Mouse (Mus musculus) heart, embryonic 14.5 days (tissue): ENCODE data around the gene Plxnb1. TPM values are rescaled to one million over a fixed set of nuclear protein-coding genes. Genes with fewer than 3 reads are reported as not detected.

Source experiments
- ATAC-seq: fragments of 200-750 bp; cut with Nextera tagmentation; 2 replicates; pipeline ENCODE4 v1.8.0; 2017; ENCODE audit warnings: low read depth, moderate TSS enrichment; ENCODE audit not compliant: insufficient number of reproducible peaks, insufficient read depth, low FRiP score
- H3K27ac ChIP-seq, 2 experiments: fragments of 200-500 bp in 1 of 2; fragments of 300-500 bp in 1 of 2; sonication (generic) in 1 of 2; replicated peaks in 1 of 2; 2 replicates each; pipeline ENCODE4 v1.5.1; 2012 to 2014; ENCODE audit warnings: low read depth in 2 of 2, low read length in 2 of 2, control low read depth in 1 of 2, mild to moderate bottlenecking in 1 of 2, mixed read lengths in 1 of 2; ENCODE audit not compliant: control insufficient read depth in 1 of 2, insufficient read depth in 1 of 2
- H3K27me3 ChIP-seq: fragments of 300-500 bp; sonication (generic); 2 replicates; pipeline ENCODE4 v1.6.1; 2014; ENCODE audit warnings: mild to moderate bottlenecking, low read length, control low read depth; ENCODE audit not compliant: control insufficient read depth, insufficient read depth
- H3K36me3 ChIP-seq: fragments of 300-500 bp; sonication (generic); 2 replicates; pipeline ENCODE4 v1.6.1; 2014; ENCODE audit warnings: mild to moderate bottlenecking, control low read depth, low read length, mixed read lengths; ENCODE audit not compliant: control insufficient read depth, insufficient read depth
- H3K4me1 ChIP-seq, 2 experiments: fragments of 200-500 bp in 1 of 2; fragments of 300-500 bp in 1 of 2; sonication (generic) in 1 of 2; 2 replicates each; pipeline ENCODE4 v1.6.1; 2012 to 2014; ENCODE audit warnings: low read length in 2 of 2, control low read depth in 1 of 2, mixed read lengths in 1 of 2; ENCODE audit not compliant: control insufficient read depth in 2 of 2, insufficient read depth in 2 of 2
- H3K4me2 ChIP-seq: fragments of 300-500 bp; sonication (generic); 2 replicates; pipeline ENCODE4 v1.6.1; 2014; ENCODE audit warnings: mild to moderate bottlenecking, low read length
- H3K4me3 ChIP-seq, 2 experiments: fragments of 200-500 bp in 1 of 2; fragments of 300-500 bp in 1 of 2; sonication (generic) in 1 of 2; 2 replicates each; pipeline ENCODE4 v1.5.1; 2012 to 2014; ENCODE audit warnings: low read length in 2 of 2, mild to moderate bottlenecking in 2 of 2, control low read depth in 1 of 2, low read depth in 1 of 2, moderate library complexity in 1 of 2; ENCODE audit not compliant: control insufficient read depth in 1 of 2, insufficient read depth in 1 of 2
- H3K9ac ChIP-seq: fragments of 300-500 bp; sonication (generic); 2 replicates; pipeline ENCODE4 v1.6.1; 2014; ENCODE audit warnings: mild to moderate bottlenecking, low read length
- H3K9me3 ChIP-seq: fragments of 300-500 bp; sonication (generic); 2 replicates; pipeline ENCODE4 v1.6.1; 2016; ENCODE audit warnings: low read length, control low read depth; ENCODE audit not compliant: control insufficient read depth
- WGBS: fragments of 180-500 bp; shearing (Covaris S2); extraction: QIAGEN DNeasy Blood & Tissue Kit; methylation state at CpG from one replicate; pipeline ENCODE4 v1.1.7; 2014; 5-methylcytosine and 5-hydroxymethylcytosine counted together
- polyA plus RNA-seq: library from polyadenylated mRNA; unstranded; fragments of >200 nt; fragmentation: Nextera tagmentation; extraction: Ambion mirVana; gene quantifications from 2 replicates; pipeline ENCODE4 v1.2.1, GENCODE M21; 2014

The Plxnb1 gene
- polyA plus RNA-seq, 1 experiment from 2014 or later, result 5.7 TPM

DNA sequence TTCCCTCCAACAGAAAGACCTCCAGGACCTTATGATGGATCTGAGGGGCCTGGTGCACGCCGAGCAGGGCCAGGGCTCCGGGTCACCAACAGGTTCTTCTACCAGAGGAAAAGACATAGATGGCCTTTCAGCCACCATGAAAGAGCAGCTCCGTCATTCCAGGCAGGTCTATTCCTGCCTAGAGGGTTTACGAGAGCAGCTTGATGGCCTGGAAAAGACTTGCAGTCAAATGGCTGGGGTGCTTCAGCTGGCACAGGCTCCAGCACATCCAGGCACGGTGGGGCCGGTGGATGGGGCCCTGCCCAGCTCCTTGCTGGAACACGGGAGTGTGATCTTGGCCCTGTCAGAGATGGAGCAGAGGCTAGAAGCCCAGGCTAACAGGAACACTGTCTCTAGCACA is 3.4 kb upstream of the Plxnb1 start:
- WGBS, result 90% methylated on average over 8 of the region's 8 CpGs
- H3K27me3 ChIP-seq, result no peaks in the 10 kb centered on the region
- H3K9me3 ChIP-seq, result no peaks in the 10 kb centered on the region
- H3K4me3 ChIP-seq, result no peak overlapping the region
- peaks cover 25 to 32% of the 10 kb centered on the region in 2 experiments for H3K4me1 ChIP-seq
- peaks cover 36% of the 10 kb centered on the region for H3K36me3 ChIP-seq
- H3K27ac ChIP-seq, result no peak overlapping the region
- H3K4me2 ChIP-seq, result no peak overlapping the region
- no peak overlapping the region for H3K9ac ChIP-seq
- ATAC-seq, result no peak

DNA sequence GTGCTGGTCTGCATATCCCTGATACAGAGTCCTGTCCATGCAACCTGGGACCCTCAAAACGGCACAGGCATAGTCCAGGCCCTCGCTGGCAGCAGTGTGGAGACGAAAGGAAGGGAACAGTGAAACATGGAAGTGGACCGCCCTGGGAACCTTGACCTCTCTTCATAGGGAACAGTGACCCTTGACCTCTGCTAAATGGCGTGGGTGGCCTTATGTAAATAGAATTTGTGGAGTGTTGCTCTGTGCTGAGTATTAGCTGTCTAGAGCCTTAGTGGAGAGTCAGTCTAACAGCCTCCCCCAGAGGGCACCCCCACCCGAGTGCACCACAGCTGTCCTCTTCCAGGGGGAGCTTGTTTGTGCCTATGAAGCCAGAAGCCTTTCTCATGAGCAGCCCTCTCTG is 2.4 kb upstream of the Plxnb1 start:
- 68% methylated on average over 6 of the region's 6 CpGs for WGBS
- H3K27me3 ChIP-seq, result no peaks in the 10 kb centered on the region
- no peak for ATAC-seq

DNA sequence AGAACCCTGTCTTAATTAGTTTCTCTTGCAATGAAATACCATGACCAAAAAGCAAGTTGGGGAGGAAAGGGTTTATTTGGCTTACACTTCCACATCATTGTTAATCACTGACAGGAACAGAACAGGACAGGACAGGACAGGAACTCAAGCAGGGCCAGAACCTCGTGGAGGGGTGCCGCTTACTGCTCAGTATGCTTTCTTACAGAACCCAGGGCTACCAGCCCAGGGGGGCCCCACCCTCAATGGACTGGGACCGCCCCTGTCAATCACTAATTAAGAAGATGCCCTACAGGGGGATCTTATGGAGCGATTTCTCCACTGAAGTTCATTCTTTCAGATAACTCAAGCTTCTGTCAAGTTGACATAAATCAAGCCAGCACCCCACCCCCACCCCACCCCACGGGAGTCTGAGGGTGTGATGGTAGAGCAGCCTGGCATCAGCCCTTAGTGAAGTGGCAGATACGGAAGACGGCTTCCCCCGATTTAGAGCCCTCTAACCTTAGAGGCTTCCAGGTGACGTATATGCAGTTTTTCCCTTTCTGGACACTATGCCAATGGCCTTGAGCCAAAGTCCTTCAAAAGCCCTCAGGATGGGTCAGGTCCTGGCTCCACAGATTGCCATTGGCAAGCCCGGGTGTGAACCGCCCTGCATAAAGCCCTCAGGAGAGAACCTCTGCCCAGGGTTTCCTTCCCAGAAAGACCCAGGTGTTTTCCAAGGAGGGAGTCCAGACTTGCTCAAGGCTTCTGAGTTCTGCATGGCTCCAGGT is 1.2 kb upstream of the Plxnb1 start:
- Histone ChIP-seq H3K9me3 (no peaks in the 10 kb centered on the region), H3K4me2 (peak overlapping the region; percentile 90), H3K27me3 (no peaks in the 10 kb centered on the region), H3K36me3 (peaks cover 36% of the 10 kb centered on the region), H3K4me3 (peak overlapping the region; percentile 74 to 79), H3K9ac (peak overlapping the region; percentile 96), H3K4me1 (peaks cover 43 to 44% of the 10 kb centered on the region in 2 experiments), H3K27ac (peak overlapping the region; percentile 4 to 98; a peak in 2 of 4 replicates)
- ATAC-seq, result no peak
- WGBS, result 18% methylated on average over 11 of the region's 11 CpGs

More for the DNA sequence above, 2.4 kb upstream of the Plxnb1 start:
- Histone ChIP-seq H3K27ac (peak overlapping the region in 1 of 2 experiments; percentile 19; a peak in 1 of 4 replicates), H3K36me3 (peaks cover 36% of the 10 kb centered on the region), H3K4me3 (no peak overlapping the region), H3K4me1 (peaks cover 33 to 37% of the 10 kb centered on the region in 2 experiments), H3K4me2 (no peak overlapping the region), H3K9ac (no peak overlapping the region), H3K9me3 (no peaks in the 10 kb centered on the region)

DNA sequence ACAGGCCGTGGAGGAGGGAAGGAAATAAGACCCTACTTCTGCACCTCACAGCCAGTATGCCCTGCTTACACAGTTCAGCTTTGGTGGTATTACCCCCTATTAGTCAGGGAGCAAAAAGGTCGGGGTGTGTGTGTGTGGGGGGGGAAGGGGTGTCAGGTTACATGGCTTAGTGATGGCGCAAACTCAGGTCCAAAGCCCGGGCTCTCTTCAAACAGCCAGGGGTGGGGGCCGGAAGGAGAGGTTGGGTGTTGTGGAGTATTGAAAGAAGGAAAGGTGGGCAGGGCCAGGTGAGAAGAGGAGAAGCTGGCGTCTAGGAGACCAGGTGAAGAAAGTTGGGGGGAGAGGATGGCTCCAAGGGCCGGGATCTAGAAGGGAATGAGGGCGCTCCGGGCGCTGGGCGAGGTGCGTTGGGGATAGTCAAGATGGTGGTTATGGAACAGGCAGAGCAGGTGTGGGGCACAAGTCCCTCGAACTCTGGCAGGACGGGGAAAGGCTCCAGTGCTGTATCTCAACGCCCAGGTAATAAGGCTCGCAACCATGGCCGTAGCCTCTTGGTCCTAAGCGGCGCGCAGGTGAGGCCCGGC is 544 bp upstream of the Plxnb1 start:
- Histone ChIP-seq H3K9me3 (no peaks in the 10 kb centered on the region), H3K4me2 (peak overlapping the region; percentile 90), H3K4me1 (peaks cover 50 to 51% of the 10 kb centered on the region in 2 experiments), H3K27ac (peak overlapping the region; percentile 64 to 98), H3K27me3 (no peaks in the 10 kb centered on the region), H3K36me3 (peaks cover 31% of the 10 kb centered on the region), H3K9ac (peak overlapping the region; percentile 96), H3K4me3 (peak overlapping the region; percentile 74 to 79)
- 2% methylated on average over 20 of the region's 21 CpGs for WGBS
- no peak for ATAC-seq

DNA sequence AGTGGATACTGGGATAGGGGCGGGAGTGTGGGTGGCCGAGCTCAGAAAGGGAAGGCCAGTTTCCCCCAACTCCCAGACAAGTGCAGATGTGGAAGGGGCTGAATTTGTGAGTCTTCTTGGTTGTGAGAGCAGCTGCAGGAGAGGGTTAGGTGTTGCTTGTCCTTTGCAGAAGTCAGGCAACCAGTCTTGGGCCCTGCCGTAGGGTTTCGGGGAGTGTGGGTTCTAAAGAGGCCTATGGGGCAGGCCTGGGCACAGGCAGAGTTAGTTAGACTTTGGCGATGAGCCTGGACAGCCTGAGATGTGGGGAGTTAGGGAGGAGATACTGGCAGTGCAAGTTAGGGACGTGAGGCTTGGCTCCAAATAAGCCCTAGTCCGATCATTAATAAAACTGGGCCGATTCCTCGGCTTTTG is 1.1 kb downstream of the Plxnb1 start:
- WGBS, result 36% methylated on average over 9 of the region's 9 CpGs
- Histone ChIP-seq H3K4me3 (peak overlapping the region; percentile 74 to 79), H3K9ac (peak overlapping the region; percentile 96), H3K27ac (peak overlapping the region; percentile 96 to 98), H3K4me2 (peak overlapping the region; percentile 90), H3K36me3 (peaks cover 28% of the 10 kb centered on the region), H3K27me3 (no peaks in the 10 kb centered on the region), H3K9me3 (no peaks in the 10 kb centered on the region), H3K4me1 (peaks cover 52 to 62% of the 10 kb centered on the region in 2 experiments)
- ATAC-seq, result no peak

DNA sequence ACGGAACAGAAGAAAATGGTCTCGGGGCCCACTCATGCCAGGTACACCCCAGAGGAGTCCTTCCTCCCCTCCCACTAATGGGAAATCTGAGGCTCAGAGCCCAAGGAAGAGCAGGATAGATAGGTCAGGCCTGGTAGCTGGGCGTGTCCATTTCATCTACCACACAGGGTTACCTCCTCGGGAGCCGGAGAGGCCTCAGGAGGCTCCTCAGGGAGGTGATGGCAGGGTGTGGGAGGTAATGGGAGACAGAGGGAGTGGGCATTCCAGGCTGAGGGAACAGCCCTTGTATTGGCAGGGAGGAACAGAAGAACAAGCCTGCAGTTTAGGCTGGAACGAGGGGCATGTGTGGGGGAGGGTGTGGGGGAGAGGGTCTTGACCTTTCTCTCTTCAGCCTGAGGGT is 1.7 kb downstream of the Plxnb1 start:
- ATAC-seq, result no peak
- H3K4me1 ChIP-seq, result peaks cover 52 to 62% of the 10 kb centered on the region in 2 experiments
- H3K4me2 ChIP-seq, result peak overlapping the region; percentile 90
- H3K27me3 ChIP-seq, result no peaks in the 10 kb centered on the region
- H3K9ac ChIP-seq, result peak overlapping the region; percentile 96
- 43% methylated on average over 6 of the region's 6 CpGs for WGBS
- H3K27ac ChIP-seq, result peak overlapping the region; percentile 96 to 98
- H3K9me3 ChIP-seq, result no peaks in the 10 kb centered on the region
- peaks cover 27% of the 10 kb centered on the region for H3K36me3 ChIP-seq
- H3K4me3 ChIP-seq, result peak overlapping the region; percentile 74 to 79

DNA sequence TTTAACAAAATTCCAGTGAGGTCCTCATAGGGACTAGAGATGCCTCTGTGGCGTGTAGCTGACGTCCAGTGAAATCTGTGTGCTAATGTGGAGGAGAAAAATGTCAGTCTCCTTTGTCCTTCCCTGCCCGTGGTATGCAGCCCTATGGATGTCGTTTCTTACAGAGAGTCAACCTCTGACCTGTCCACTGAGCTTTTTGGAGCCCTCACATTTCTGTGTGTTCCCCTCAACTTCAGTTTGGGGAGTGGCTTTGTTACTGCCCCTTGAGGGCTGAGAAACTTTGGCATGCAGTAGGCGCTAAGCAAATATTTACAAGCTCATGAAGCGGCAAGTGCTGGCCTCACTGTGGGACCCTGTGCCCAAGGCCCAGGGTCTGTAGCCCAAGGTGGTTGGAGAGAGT is 2.1 kb downstream of the Plxnb1 start:
- no peak for ATAC-seq
- Histone ChIP-seq H3K9me3 (no peaks in the 10 kb centered on the region), H3K27me3 (no peaks in the 10 kb centered on the region), H3K4me1 (peaks cover 52 to 62% of the 10 kb centered on the region in 2 experiments), H3K9ac (peak overlapping the region; percentile 96), H3K4me2 (peak overlapping the region; percentile 90), H3K36me3 (peaks cover 27% of the 10 kb centered on the region), H3K27ac (peak overlapping the region; percentile 96 to 98), H3K4me3 (peak overlapping the region; percentile 74 to 79; a peak in 3 of 4 replicates)
- WGBS, result 28% methylated on average over 6 of the region's 6 CpGs
